Comparison of ENCODE assay signal across 14 mouse cellular contexts in the genomic region with DNA sequence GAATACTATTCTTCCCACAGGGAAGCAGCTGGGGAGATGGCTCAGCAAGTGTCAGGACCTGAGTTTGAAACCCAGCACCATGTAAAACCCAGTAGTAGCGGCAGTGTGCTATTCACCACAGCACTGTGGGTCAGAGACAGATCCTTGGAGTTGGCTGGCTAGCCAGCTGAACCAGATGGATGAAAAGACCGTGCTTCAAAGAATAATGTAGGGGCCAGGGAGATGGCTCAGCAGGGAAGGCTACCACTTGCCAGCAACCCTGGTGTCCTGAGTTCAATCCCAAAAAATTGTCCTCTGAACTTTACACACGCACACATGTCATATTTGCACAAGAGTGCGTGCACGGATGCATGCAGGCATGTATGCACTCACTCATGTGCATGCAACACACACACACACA.
A peak's percentile ranks its signal among the peaks of the same experiment; 100 is the strongest.
DNase-seq lines count a peak whose midpoint lies in the region; ATAC-seq and TF ChIP-seq lines count a peak whose summit lies in the region.
"Had no signal": no experiment of that assay in that cellular context is flagged by ENCODE, and none has a peak within 500 bp of the region (broad histone marks: within the 10 kb centered on the region; RNA-seq: fewer than 3 reads in every experiment).

No protein-coding gene starts in this region.

- H3K27ac ChIP-seq in layer of hippocampus, adult 2 months = peak overlapping the region; percentile 80
- 0 out of 2 replicates have a peak overlapping the region, but pooled peaks have one; percentile 30 for H3K27ac ChIP-seq in limb, embryonic 11.5 days (replicated peaks; ENCODE audit: low read depth, low read length)
- H3K27ac ChIP-seq: embryonic facial prominence, embryonic 12.5 days had no signal

- H3K9me3 ChIP-seq in limb, embryonic 11.5 days (ENCODE audit: control insufficient read depth, low read length) = no peaks in the 10 kb centered on the region
- H3K9me3 ChIP-seq: embryonic facial prominence, embryonic 12.5 days; megakaryocyte, embryonic 14.5 days had no signal

- H3K4me2 ChIP-seq in limb, embryonic 11.5 days (ENCODE audit: low read depth, severe bottlenecking) = no peak overlapping the region
- H3K4me2 ChIP-seq: embryonic facial prominence, embryonic 12.5 days had no signal

- no peak for ATAC-seq in limb, embryonic 11.5 days (ENCODE audit: insufficient number of reproducible peaks, low FRiP score, low TSS enrichment, low read depth)

- intact Hi-C loops in heart, postnatal 10 days (cut with DNase I) = no loop called here

- 87% methylated on average over 5 of the region's 5 CpGs for WGBS in limb, embryonic 11.5 days

- no peaks in the 10 kb centered on the region; the same call in 1 of the 2 replicates for H3K36me3 ChIP-seq in limb, embryonic 11.5 days (ENCODE audit: control insufficient read depth, insufficient read depth, low read length)

- no peak overlapping the region for H3K9ac ChIP-seq in limb, embryonic 11.5 days (ENCODE audit: low read length)
- H3K9ac ChIP-seq: embryonic facial prominence, embryonic 12.5 days had no signal

- no peak for TF ChIP-seq CTCF in layer of hippocampus, adult 2 months (conservative IDR thresholded peaks at IDR 0.05)

- peak; percentile 28 to 62 for DNase-seq in cerebellum, postnatal 14 days
- no peak for DNase-seq in cerebellum, adult 11 months
- no peak for DNase-seq in layer of hippocampus, adult 2 months (ENCODE audit: low spot score in 2 of 2)
- DNase-seq in layer of hippocampus, postnatal 10 days (ENCODE audit: low spot score in 2 of 2) = no peak
- peak; percentile 54 for DNase-seq in brain, adult 2 months (ENCODE audit: low read depth, low spot score)
- no peak for DNase-seq in limb, embryonic 11.5 days (ENCODE audit: low spot score)
- no peak for DNase-seq in spleen, postnatal 14 days (ENCODE audit: low spot score in 2 of 2)
- DNase-seq in heart, postnatal 10 days = no peak
- DNase-seq: B cell, adult 2 months; kidney, postnatal 36 days; lung, adult 2 months; right cerebral cortex, postnatal 14 days had no signal

- no peaks in the 10 kb centered on the region for H3K27me3 ChIP-seq in limb, embryonic 11.5 days (ENCODE audit: control insufficient read depth, insufficient read depth, low read length)
- H3K27me3 ChIP-seq: embryonic facial prominence, embryonic 12.5 days had no signal

- peaks cover 10% of the 10 kb centered on the region for H3K4me1 ChIP-seq in limb, embryonic 11.5 days (ENCODE audit: control insufficient read depth, insufficient read depth, low read length)

- no peak overlapping the region; the same call in 1 of the 2 replicates for H3K4me3 ChIP-seq in layer of hippocampus, adult 2 months
- H3K4me3 ChIP-seq in limb, embryonic 11.5 days (ENCODE audit: low read depth, low read length) = no peak overlapping the region
- H3K4me3 ChIP-seq: embryonic facial prominence, embryonic 12.5 days; megakaryocyte, embryonic 14.5 days had no signal

Comparison
In these comparisons a context has a peak if more than half of its experiments do, and no peak if none do; other contexts are left out.
1. DNase-seq: peak in cerebellum, postnatal 14 days (2 of 2) and brain, adult 2 months (single experiment); none in cerebellum, adult 11 months (single experiment), layer of hippocampus, adult 2 months (0 of 2), layer of hippocampus, postnatal 10 days (0 of 2), limb, embryonic 11.5 days (single experiment), spleen, postnatal 14 days (0 of 2) and heart, postnatal 10 days (0 of 2).